22 mouse cellular contexts compared by ENCODE assay signal in genomic region chr5:131157866-131158265, GRCm38 (mm10).
DNase-seq lines count a peak whose midpoint lies in the region; ATAC-seq lines count a peak whose summit lies in the region.
"Had no signal": no experiment of that assay in that cellular context is flagged by ENCODE, and none has a peak within 500 bp of the region (broad histone marks: within the 10 kb centered on the region; RNA-seq: fewer than 3 reads in every experiment).

No protein-coding gene starts in this region.

- ATAC-seq in kidney, embryonic 14.5 days (ENCODE audit: low FRiP score, low TSS enrichment), result no peak
- ATAC-seq: CD4-positive, CD25-positive, alpha-beta regulatory T cell, adult 4 months; forebrain, embryonic 16.5 days had no signal

- no peak overlapping the region for H3K4me2 ChIP-seq in kidney, embryonic 14.5 days (replicated peaks; ENCODE audit: low read depth, low read length)
- H3K4me2 ChIP-seq: embryonic facial prominence, embryonic 13.5 days; forebrain, embryonic 12.5 days; heart, embryonic 12.5 days; hindbrain, embryonic 14.5 days had no signal

- no peaks in the 10 kb centered on the region for H3K36me3 ChIP-seq in kidney, embryonic 14.5 days (ENCODE audit: control insufficient read depth, insufficient read depth, low read length)
- H3K36me3 ChIP-seq: embryonic facial prominence, embryonic 13.5 days; forebrain, embryonic 12.5 days; G1E; heart, embryonic 12.5 days; hindbrain, embryonic 10.5 days had no signal

- no peak overlapping the region for H3K27ac ChIP-seq in kidney, embryonic 14.5 days (ENCODE audit: low read depth, low read length)
- H3K27ac ChIP-seq: embryonic facial prominence, embryonic 13.5 days; forebrain, embryonic 12.5 days; gastrocnemius, adult 2 months; hindbrain, embryonic 10.5 days; hindbrain, embryonic 14.5 days had no signal

- no peaks in the 10 kb centered on the region for H3K9me3 ChIP-seq in kidney, embryonic 14.5 days (ENCODE audit: control insufficient read depth, low read length)
- H3K9me3 ChIP-seq: embryonic facial prominence, embryonic 13.5 days; forebrain, embryonic 12.5 days; heart, embryonic 12.5 days; hindbrain, embryonic 10.5 days had no signal

- 27% methylated on average over 4 of the region's 4 CpGs for WGBS in kidney, embryonic 14.5 days

- H3K27me3 ChIP-seq in kidney, embryonic 14.5 days (ENCODE audit: control insufficient read depth, insufficient read depth, low read length), result no peaks in the 10 kb centered on the region
- H3K27me3 ChIP-seq: embryonic facial prominence, embryonic 13.5 days; forebrain, embryonic 12.5 days; heart, embryonic 12.5 days had no signal

- H3K4me3 ChIP-seq in kidney, embryonic 14.5 days (ENCODE audit: low read length), result no peak overlapping the region
- H3K4me3 ChIP-seq: embryonic facial prominence, embryonic 13.5 days; forebrain, embryonic 12.5 days; gastrocnemius, adult 2 months; heart, embryonic 12.5 days; hindbrain, embryonic 10.5 days had no signal

- peak; percentile 17 for DNase-seq in embryo, embryonic 10 days (ENCODE audit: low spot score)
- no peak for DNase-seq in embryo, embryonic 9.5 days (ENCODE audit: extremely low spot score)
- DNase-seq in kidney, postnatal 4 days, result peak; percentile 15 to 24
- peak; percentile 13 for DNase-seq in embryo, embryonic 11 days
- DNase-seq in frontal cortex, postnatal 25 days (ENCODE audit: low spot score in 2 of 2), result no peak
- no peak for DNase-seq in yolk sac, embryonic 10.5 days (ENCODE audit: low spot score)
- DNase-seq: adrenal gland, postnatal 10 days; B cell, adult 2 months; cerebellum, adult 11 months; cerebellum, adult 8-10 months; cerebellum, postnatal 14 days; gastrocnemius, adult 2 months; gastrocnemius, postnatal 25 days had no signal

- no peak overlapping the region for H3K9ac ChIP-seq in kidney, embryonic 14.5 days (ENCODE audit: low read depth, low read length)
- H3K9ac ChIP-seq: embryonic facial prominence, embryonic 13.5 days; forebrain, embryonic 12.5 days; heart, embryonic 12.5 days; hindbrain, embryonic 14.5 days had no signal

- H3K4me1 ChIP-seq in kidney, embryonic 14.5 days (ENCODE audit: control insufficient read depth, insufficient read depth, low read length), result no peaks in the 10 kb centered on the region
- H3K4me1 ChIP-seq: embryonic facial prominence, embryonic 13.5 days; forebrain, embryonic 12.5 days; heart, embryonic 12.5 days; hindbrain, embryonic 10.5 days had no signal

Comparison
In these comparisons a context has a peak if more than half of its experiments do, and no peak if none do; other contexts are left out.
1. DNase-seq: peak in embryo, embryonic 10 days (single experiment), kidney, postnatal 4 days (2 of 2) and embryo, embryonic 11 days (single experiment); none in embryo, embryonic 9.5 days (single experiment), frontal cortex, postnatal 25 days (0 of 2) and yolk sac, embryonic 10.5 days (single experiment).